Mouse (Mus musculus) midbrain, embryonic 14.5 days (tissue): ENCODE data around the gene Cyth4. TPM values are rescaled to one million over a fixed set of nuclear protein-coding genes. Genes with fewer than 3 reads are reported as not detected.

Experiments
- ATAC-seq: fragments of 200-750 bp; cut with Nextera tagmentation; 2 replicates; pipeline ENCODE4 v1.8.0; 2017; ENCODE audit warnings: moderate number of reproducible peaks, moderate library complexity; ENCODE audit not compliant: low FRiP score, low TSS enrichment
- DNase-seq: peaks from one replicate; pipeline ENCODE4 v3.0.0-alpha.2; 2015
- H3K27ac ChIP-seq: fragments of 300-500 bp; sonication (generic); replicated peaks from 2 replicates; pipeline ENCODE4 v1.5.1; 2014; ENCODE audit warnings: mild to moderate bottlenecking, low read depth, low read length, moderate library complexity
- H3K27me3 ChIP-seq: fragments of 300-500 bp; sonication (generic); 2 replicates; pipeline ENCODE4 v1.6.1; 2014; ENCODE audit warnings: low read length, control low read depth, mixed read lengths; ENCODE audit not compliant: control insufficient read depth, insufficient read depth
- H3K36me3 ChIP-seq: fragments of 300-500 bp; sonication (generic); 2 replicates; pipeline ENCODE4 v1.6.1; 2014; ENCODE audit warnings: low read length, control low read depth; ENCODE audit not compliant: control insufficient read depth, insufficient read depth
- H3K4me1 ChIP-seq: fragments of 300-500 bp; sonication (generic); 2 replicates; pipeline ENCODE4 v1.6.1; 2014; ENCODE audit warnings: mild to moderate bottlenecking, antibody characterized with exemption, low read length, control low read depth; ENCODE audit not compliant: control insufficient read depth, insufficient read depth
- H3K4me2 ChIP-seq: fragments of 300-500 bp; sonication (generic); 2 replicates; pipeline ENCODE4 v1.6.1; 2014; ENCODE audit warnings: mild to moderate bottlenecking, low read length, moderate library complexity
- H3K4me3 ChIP-seq: fragments of 300-500 bp; sonication (generic); replicated peaks from 2 replicates; pipeline ENCODE4 v1.5.1; 2014; ENCODE audit warnings: low read depth, low read length
- H3K9ac ChIP-seq: fragments of 300-500 bp; sonication (generic); replicated peaks from 2 replicates; pipeline ENCODE4 v1.6.1; 2014; ENCODE audit warnings: mild to moderate bottlenecking, low read length, moderate library complexity
- H3K9me3 ChIP-seq: fragments of 300-500 bp; sonication (generic); 2 replicates; pipeline ENCODE4 v1.6.1; 2016; ENCODE audit warnings: low read length, control low read depth, mixed read lengths; ENCODE audit not compliant: control insufficient read depth
- WGBS: fragments of 180-500 bp; shearing (Covaris S2); extraction: QIAGEN DNeasy Blood & Tissue Kit; methylation state at CpG from one replicate; pipeline ENCODE4 v1.1.7; 2014; 5-methylcytosine and 5-hydroxymethylcytosine counted together
- polyA plus RNA-seq: library from polyadenylated mRNA; unstranded; fragments of >200 nt; fragmentation: Nextera tagmentation; extraction: Ambion mirVana; gene quantifications from 2 replicates; pipeline ENCODE4 v1.2.1, GENCODE M21; 2014

Gene Cyth4
- 1.8 and 2.3 TPM in 2 replicates for polyA plus RNA-seq

DNA sequence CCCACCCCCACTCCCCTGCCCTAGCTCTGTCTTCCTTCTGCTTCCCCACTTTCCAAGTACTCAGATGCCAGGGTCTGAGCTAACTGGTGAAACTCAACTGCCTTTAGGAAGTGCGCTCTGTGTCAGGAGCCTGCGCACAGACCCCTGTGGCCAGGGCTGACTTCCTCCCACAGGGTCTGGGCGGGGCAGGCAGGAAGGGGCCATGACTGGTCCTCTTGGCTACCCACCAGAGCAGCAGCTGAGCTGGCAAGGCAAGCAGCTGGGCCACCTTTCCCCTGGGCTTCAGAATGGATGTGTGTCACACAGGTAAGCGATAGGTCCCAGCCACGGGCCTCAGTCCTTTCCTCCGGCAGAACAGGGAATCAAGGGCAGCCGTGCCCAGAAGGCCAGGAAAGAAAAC is at the start of gene Cyth4:
Gene Cyth4, plus strand, starts transcription at position 134 of the 400 bp plus-strand sequence.
- Histone ChIP-seq H3K27ac (no peak within 1 kb of the TSS), H3K36me3 (no peaks in the 10 kb centered on the region), H3K4me1 (no peaks in the 10 kb centered on the region), H3K9me3 (no peaks in the 10 kb centered on the region), H3K4me2 (no peak within 1 kb of the TSS), H3K4me3 (no peak within 1 kb of the TSS), H3K27me3 (no peaks in the 10 kb centered on the region), H3K9ac (no peak within 1 kb of the TSS)
- WGBS: 87% methylated on average over 7 of the region's 7 CpGs
- ATAC-seq: no peak
- no peak for DNase-seq

DNA sequence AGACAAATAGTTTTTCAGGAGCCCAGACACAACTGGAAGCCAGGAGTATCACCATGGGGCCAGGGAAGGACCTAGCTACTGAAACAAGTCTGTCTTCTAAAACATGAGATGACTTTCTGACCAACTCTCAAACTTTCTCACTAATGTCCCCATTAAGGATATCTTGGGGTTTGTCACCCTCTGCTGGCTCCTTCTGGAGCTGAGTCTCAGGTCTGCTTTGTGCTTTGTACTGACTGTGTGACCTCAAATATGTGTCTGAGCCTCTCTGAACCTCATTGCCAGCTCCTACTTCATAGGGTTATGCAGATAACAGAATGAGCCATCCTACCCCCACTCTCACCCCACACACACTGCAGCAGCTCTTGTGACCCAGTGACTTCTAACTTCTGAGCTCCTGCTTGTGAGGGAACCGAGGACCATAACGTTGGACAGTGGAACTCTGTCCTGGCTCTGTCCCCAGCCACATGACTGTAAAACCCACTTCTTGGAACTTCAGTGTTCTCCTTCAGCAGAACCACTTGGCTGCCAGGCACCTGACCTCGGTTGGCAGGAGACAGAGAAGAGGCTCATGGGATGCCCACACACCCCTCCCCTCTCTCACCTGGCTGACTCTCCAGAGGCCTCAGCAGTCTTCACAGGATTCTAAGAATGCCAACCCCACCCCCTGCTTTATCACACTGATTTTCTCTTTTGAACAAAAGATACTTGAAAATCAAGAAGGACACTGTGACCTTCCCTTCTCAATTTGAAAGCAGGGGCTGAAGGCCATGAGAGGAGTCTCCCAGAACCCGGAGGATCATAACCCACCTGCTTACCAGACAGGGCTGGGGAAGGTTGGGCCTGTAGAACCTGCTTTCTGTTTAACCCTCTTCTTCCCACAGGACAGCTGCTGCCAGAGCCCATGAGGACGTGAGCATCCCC is 49.2 kb upstream of the Cyth4 start:
- H3K27me3 ChIP-seq: no peaks in the 10 kb centered on the region
- no peak overlapping the region for H3K9ac ChIP-seq
- H3K4me1 ChIP-seq: peaks cover 8% of the 10 kb centered on the region
- ATAC-seq (no peak), DNase-seq (no peak)
- H3K36me3 ChIP-seq: no peaks in the 10 kb centered on the region
- no peak overlapping the region for H3K27ac ChIP-seq
- H3K4me3 ChIP-seq: no peak overlapping the region
- no peak overlapping the region for H3K4me2 ChIP-seq
- peaks cover 4% of the 10 kb centered on the region; the same call in 1 of the 2 replicates for H3K9me3 ChIP-seq
- 50% methylated on average over 5 of the region's 5 CpGs for WGBS

DNA sequence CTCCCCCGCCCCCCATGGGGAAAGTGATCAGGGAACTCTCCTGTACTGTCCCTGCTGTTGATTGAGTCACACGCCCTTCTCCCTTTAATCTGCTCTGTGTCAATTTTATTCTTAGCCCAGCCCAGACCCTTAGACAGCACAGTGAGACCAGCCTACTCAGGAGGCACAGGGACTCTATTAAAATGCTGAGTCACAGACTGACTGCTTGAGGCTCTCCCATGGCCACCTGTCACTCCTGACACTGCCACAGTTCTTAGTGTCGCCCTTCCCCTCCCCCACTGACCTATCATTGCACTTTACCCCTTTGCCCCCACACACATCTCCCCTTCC is 48.5 kb upstream of the Cyth4 start:
- no peaks in the 10 kb centered on the region for H3K27me3 ChIP-seq
- no peak overlapping the region for H3K9ac ChIP-seq
- WGBS: 39% methylated on average over 3 of the region's 3 CpGs
- no peak overlapping the region for H3K27ac ChIP-seq
- ATAC-seq: no peak
- H3K9me3 ChIP-seq: peaks cover 4% of the 10 kb centered on the region
- H3K4me1 ChIP-seq: peaks cover 8% of the 10 kb centered on the region
- no peak overlapping the region for H3K4me2 ChIP-seq
- no peak overlapping the region for H3K4me3 ChIP-seq
- no peak for DNase-seq
- H3K36me3 ChIP-seq: no peaks in the 10 kb centered on the region

DNA sequence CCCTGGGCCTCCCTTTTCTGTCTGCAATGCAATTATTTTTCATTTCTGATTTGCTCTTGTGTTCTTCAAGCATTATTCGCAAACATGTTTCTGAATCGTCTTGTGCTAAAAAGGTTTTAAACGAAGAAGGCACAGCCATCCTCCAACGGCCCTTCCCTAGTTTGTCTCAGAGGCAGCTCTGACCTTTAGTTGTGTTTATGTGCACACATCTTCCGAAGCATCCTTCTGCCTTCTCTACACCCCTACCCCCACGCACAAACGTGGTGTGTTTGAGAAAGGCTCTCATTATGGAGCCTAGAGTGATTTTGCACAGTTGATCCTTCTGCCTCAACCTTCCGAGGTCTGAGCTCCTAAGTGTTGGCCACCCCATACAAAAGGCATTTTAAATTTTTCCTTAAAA is 48.1 kb upstream of the Cyth4 start:
- Histone ChIP-seq H3K4me3 (no peak overlapping the region), H3K36me3 (no peaks in the 10 kb centered on the region), H3K4me1 (peaks cover 8% of the 10 kb centered on the region), H3K27ac (no peak overlapping the region), H3K27me3 (no peaks in the 10 kb centered on the region), H3K4me2 (no peak overlapping the region), H3K9ac (no peak overlapping the region), H3K9me3 (peaks cover 4% of the 10 kb centered on the region)
- ATAC-seq: no peak
- 74% methylated on average over 8 of the region's 8 CpGs for WGBS
- DNase-seq: no peak

DNA sequence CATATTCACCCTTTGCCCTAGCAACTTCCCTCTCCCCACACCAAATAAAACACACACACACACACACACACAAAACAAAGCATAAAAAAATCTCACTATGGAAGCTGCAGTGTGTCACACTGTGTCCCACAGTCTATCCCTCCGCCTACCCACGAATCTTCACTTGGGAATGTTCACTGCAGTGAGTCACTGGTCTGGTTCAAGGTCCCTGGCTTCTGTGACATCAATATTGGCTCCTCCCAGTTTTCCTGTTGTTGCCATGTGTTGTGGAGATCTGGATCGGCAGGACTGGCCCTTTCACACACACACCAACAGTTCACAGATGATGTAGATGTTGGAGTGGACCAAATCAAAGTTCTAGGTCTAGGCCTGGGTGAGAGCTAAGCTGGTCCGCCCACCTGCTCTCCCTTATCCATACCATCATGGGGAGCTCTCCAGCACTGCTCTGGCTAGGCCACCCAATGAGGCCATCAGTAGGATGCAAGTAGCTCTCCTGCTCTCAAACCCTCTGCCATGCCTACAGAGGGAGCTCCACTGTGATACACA is 47.6 kb upstream of the Cyth4 start:
- WGBS: 79% methylated on average over 4 of the region's 4 CpGs
- H3K36me3 ChIP-seq: no peaks in the 10 kb centered on the region
- peaks cover 8% of the 10 kb centered on the region for H3K4me1 ChIP-seq
- peaks cover 4% of the 10 kb centered on the region for H3K9me3 ChIP-seq
- H3K9ac ChIP-seq: no peak overlapping the region
- ATAC-seq: no peak
- H3K27me3 ChIP-seq: no peaks in the 10 kb centered on the region
- no peak overlapping the region for H3K4me2 ChIP-seq
- H3K4me3 ChIP-seq: no peak overlapping the region
- DNase-seq: no peak
- H3K27ac ChIP-seq: no peak overlapping the region

DNA sequence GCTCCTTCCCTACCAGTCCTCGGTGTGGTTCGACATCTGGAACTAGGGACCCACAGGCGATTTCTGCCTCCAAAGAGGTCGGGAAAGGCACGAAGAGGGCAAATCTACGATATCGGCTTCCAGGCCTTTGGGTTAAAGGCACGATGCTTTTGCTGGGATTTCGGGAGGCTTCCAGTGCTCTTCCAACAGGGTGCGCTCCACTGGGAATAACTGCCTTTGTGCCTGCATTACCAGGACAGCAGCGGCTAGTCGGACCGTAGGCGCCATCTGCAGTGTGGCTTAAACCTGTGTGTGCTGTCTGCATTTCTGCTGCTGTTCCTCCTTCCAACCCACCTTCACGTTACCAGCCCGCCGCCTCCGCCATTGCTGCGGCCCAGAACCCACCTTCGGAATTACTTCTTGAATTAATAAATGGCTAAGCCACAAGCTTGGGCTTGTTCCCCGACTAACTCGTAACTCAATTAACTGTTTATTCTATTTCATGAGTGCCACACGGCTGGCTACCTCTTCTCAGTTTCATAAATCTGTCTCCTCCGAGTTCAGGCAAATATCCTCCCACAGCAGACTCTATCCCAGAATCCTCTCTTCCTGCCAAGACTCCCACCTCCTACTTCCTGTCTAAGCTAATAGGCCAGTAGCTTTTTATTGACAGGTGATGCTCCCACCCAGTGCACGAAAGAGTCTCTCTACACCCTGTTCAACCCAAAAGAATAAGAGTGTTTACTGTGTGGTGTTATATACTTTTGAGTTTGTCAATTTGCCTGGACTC is 42.1 kb upstream of the Cyth4 start:
- peaks cover 4% of the 10 kb centered on the region for H3K9me3 ChIP-seq
- ATAC-seq (no peak), DNase-seq (no peak)
- H3K27me3 ChIP-seq: no peaks in the 10 kb centered on the region
- no peak overlapping the region for H3K27ac ChIP-seq
- no peak overlapping the region for H3K4me3 ChIP-seq
- no peak overlapping the region for H3K9ac ChIP-seq
- H3K4me1 ChIP-seq: no peaks in the 10 kb centered on the region
- 0 out of 2 replicates have a peak overlapping the region, but pooled peaks have one; percentile 0 for H3K4me2 ChIP-seq
- H3K36me3 ChIP-seq: no peaks in the 10 kb centered on the region
- 64% methylated on average over 25 of the region's 25 CpGs for WGBS

DNA sequence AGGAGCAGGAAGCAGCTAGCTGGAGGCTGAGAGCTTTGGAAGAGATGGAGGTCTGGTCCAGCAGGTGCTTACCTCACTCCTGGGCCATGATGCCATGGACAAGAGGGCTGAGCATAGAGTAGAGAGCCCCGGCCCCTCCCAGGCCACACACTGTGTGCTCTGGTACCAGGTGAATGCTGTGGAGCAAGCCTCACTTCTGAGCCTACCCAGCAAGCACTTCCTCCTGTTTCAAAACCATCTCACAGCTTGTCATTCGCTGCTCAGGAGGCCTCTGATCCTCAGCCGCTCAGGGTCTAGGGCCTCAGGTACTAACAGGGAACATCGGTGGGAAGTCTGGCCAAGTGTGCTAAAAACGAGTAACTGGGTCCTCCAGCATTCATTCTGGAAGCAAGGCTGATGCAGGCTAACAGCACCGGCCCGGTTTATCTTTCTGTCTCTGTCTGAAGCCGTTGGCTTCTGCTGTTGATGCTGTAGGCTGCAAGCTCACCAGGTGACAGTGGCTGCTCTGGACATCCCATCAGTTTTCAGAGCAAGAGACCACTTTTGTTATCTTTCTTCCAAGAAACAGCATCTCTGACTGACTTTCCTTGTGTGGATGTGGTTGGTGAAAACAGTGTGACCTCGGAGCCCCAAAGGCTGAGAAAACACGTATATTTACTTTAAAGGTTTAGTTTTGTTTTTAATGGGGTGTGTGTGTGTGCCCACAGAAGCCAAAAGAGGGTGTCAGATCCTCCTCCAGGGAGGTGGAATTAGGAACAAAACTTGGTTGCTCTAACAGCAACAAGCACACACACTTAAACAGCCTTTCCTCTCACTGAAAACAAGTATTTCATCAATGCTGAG is 38.9 kb upstream of the Cyth4 start:
- H3K9me3 ChIP-seq: no peaks in the 10 kb centered on the region; the same call in 1 of the 2 replicates
- H3K36me3 ChIP-seq: no peaks in the 10 kb centered on the region
- no peak for DNase-seq
- ATAC-seq: no peak
- no peaks in the 10 kb centered on the region for H3K27me3 ChIP-seq
- H3K4me2 ChIP-seq: no peak overlapping the region
- H3K4me3 ChIP-seq: no peak overlapping the region
- 69% methylated on average over 10 of the region's 10 CpGs for WGBS
- no peaks in the 10 kb centered on the region for H3K4me1 ChIP-seq
- no peak overlapping the region for H3K27ac ChIP-seq
- H3K9ac ChIP-seq: no peak overlapping the region
